Mouse (Mus musculus) retina, embryonic 14.5 days (tissue): Measurements from ENCODE around the gene Eepd1.
"Not testable (repeated sequence)": the region's sequence is repeated elsewhere in the genome, so short reads cannot be mapped to it uniquely, and the experiment has no call there.

Source experiments
- DNase-seq: peaks from one replicate; pipeline ENCODE4 v3.0.0-alpha.2; 2015; ENCODE audit warnings: low spot score

The Eepd1 gene

DNA sequence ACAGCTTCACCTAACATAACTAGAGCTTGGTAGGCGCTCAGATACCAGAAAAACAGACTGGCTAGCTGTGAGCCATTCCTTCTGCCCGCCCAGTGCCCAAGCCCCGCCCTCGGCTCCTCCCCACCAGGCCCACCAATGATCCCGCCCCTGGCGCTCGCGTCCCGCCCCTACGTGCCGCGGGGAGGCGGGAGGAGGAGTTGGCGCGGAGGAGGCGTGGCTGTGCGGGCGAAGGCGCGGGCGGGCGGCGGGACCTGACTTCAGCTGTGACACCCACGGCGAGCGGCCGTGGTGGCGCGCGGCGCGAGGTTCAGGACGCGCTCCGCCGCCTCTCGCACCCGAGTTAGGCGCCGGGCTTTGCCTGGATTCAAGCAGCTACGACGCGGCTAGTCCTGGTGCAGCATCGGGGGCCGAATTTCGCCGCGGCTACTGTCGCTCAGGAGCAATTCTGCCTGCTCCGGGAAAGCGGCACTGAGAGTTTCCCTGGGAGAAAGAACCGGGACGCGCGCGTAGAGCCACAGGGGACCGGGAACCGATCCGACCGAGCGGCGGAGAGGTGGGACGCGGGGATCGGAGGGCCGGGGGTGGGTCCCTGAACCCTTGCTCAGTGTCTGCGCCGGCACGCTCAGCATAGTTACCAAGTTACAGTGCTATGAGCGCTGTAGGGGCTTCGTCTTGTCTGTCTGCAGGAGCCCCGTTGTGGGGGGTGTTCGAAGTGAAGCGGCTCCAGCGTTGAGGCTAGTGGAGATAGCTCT, at the start of gene Eepd1:
Gene Eepd1, plus strand, starts transcription at position 204 of the 752 bp plus-strand sequence.
- peak; percentile 93 for DNase-seq

DNA sequence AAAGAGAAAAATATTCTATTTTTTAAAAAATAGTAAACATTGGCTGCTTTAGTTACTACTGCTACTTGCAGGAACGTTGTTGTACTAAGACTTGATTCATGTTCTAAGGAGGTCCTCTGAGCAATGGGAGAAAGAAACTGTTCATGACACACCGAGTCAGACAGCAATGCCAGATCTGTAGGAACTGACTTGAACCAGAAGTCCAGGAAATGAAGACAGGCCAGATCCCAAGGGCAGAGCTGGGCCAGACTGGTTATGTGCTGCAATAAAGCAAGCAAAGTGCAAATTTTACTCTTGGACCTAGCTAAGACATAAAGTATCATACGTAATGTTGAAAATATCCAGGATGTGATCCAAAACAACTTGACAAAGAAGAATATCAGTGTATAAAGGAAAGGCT, 42.5 kb upstream of the Eepd1 start:
- DNase-seq: no peak

DNA sequence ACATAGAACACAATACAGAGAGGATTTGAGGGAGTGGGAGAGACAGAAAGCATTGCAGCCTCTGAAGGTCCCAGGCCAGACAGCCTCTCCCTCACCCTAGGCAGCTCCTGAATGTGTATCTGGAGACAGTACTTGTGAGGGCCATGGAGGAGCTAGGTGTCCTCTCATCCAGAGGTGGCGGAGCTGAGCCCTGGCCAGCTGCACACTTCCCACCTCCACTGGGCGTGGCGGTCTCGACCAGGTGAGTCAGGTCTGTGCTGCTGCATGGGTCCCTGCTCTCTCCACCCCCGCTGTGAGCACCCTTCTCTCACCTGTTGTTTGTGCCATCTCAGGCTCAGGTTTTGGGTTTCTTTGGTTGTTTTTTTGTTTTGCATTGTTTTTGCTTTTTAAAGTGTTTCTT, 41.3 kb upstream of the Eepd1 start:
- not testable (repeated sequence) for DNase-seq

DNA sequence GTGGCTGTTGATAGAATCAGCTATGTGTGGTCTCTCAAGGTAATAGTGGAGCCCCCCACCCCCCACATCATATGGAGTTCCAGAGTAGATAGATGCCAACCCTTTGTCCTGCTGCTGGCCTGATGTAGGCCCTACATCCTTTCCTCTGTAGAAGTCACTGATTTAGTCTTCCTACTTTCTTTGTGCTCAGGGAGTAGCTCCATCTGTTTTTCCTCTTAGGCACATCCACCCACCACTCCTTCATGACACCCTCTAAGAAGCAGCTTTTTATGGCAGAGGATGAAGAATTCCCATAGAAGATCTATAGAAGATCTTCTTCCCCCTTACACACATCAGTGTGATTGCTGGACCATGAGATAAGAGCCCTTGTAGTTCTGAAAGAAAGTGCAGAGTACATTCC, 39.3 kb upstream of the Eepd1 start:
- no peak for DNase-seq

DNA sequence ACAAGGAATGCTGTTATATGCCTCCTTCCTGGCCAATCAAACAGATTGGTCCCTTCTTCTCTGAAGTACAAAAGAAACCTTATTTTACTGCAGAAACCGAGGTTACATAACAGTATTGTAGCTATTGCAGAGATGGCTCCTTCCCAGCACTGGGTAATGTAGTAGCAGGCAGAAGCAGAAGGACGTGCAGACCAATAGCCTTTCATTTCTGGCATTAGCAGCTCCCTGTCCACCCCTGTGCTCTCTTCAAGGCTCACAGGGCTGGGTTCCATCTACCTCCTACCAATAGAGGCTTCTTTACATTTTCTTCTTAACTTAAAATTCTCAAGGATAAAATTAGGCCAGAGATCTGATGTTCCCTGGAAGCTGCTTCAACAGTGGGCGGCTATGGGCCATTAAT, 38.3 kb upstream of the Eepd1 start:
- no peak for DNase-seq

DNA sequence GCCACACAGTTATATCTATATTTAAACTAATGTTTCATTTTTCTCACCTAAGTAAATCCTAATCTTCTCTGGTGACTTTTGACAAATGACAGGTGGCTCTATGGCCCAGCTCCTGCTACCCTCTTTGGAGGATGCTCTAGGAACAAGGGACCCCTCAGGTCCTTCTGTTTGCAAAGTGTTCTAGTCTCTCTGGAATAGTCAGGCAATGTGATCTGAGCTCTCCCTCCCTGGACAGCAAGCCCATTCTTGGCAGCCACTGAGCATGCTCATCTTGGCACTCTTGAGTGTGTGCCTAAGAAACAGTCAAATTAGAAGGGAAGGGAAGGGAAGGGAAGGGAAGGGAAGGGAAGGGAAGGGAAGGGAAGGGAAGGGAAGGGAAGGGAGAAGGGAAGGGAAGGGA, 37.8 kb upstream of the Eepd1 start:
- no peak for DNase-seq

DNA sequence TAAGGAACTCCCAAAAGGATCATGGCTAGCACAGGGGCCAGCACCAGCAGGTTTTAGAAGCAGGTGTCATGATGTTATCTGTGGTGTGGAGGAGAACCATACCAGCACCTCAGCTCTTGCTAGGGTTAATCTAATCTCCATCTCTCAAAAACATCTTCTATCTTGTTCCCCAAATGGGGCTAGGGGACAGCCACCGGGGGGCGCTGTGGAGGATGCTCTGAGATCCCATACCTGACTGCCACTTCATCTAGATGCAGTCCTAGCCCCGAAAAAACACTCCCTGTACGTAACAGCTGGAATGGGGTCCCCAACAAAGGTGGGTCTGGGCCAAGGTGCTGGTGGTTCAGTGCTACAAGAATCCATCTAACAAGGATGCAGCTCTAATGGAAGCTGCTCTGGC, 31.0 kb upstream of the Eepd1 start:
- no peak for DNase-seq

DNA sequence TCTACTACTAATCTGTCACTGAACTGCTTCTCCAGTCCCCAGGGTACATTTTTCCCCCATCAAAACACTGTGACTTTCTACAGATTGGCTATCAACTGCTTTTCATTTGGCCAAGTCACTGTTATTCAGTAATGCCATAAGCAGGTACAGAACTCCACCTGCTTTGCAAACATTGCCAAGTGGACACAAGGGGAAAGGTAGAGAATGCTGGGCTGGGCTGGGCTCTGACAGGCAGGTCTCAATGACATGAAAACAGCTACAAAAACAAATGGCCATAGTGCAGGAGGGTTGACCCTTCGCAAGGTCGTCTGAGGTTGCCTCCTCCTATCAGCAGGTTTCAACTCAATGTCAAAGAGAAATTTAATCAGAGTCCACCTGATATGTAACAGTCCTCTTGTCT, 26.3 kb upstream of the Eepd1 start:
- no peak for DNase-seq

DNA sequence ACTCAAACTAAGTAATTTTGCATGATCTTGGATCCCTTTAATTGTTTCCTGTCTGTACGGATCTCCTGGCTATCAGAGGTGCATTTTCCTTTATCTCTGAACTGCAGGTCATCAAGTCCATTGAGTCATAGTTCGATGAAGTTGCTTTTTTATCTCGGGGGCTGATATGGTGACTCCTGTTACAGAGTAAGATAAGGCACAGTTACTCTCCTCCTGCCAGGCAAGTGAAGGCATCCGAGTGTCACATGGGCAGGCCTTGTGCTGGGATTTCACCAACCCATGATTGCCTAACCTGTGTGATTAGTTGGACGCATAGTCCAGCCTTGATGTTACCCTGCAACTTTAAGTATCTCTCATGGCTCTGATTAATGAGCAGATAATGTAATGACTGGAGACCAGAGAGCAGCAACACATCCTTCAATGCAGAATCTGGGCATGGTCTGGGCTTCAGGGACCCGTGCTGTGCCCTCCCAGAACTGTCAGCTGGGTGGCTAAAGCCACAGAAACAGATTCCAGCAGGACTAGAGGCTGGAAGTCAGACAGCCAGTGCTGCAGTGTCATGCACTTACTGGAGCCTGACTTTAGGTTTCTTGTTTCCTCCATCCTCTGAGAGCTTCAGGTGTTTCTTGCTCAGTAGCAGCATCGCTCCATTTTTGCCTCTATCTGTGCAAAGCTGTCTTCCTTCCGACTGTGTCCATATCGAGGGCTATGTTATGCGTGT, 20.4 kb upstream of the Eepd1 start:
- DNase-seq: no peak

DNA sequence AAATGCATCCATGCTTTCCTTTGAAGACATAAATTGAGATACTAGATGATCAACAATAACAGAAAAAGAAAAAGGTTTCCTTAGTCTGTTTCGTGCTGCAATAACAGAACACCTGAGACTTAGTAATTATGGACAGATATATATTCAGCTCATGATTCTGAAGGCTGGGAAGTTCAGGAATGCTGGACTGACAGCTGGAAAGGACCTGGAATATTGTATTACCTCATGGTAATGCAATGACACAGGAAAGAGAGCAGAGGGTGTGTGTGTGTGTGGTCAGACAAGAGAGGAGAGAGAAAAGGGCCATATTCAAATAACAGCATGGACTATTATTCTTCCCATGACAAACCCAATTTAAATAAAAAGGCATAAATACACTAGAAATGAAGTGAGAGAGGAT, 17.0 kb upstream of the Eepd1 start:
- DNase-seq: no peak

DNA sequence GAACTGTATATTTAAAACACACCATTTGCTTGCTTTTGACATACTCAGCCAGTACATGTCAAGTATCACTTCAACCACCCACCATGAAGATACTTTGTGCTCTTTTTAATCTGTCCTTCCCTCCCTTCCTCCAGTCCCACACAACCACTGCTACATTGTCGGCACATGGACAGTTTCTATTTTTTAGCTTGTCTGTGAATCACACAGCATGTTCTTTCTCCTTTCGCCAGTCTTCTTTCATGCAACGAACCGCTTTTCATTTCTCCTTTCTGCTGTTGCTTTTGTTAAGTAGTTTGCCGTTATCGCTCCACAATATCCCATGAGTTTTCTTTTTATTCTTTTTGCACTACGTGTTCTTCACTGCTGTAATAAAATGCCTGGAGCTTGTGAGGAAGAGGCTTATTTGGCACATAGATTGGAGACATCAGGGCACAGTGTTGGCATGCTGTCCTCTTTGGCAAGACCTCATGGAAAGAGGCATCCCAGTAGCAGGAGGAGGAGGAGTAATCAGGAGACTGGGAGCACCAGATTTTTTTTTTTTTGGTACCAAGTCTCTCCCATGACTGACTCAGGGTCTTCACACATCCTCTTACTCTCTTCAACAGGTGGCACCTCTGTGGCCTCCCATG, 1.8 kb upstream of the Eepd1 start:
- no peak for DNase-seq

DNA sequence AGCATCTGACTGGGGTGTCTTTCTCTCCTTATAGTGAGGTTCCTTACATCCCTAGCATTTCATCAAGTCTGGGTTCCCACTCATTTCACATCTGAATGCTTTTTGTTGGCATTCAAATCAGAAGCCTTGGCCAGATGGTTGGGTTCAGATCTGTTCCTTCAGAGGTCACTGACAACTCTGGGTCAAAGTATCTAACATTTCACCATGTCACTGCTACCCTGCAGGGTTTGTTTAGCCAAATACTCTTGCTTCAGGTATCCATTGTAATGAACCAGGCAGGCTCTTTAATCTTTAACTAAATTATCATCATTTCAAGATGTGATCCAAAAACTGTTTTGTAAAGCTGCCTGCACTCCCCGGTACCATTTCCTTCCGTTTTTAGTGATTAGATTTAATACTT, 671 bp upstream of the Eepd1 start:
- DNase-seq: no peak

DNA sequence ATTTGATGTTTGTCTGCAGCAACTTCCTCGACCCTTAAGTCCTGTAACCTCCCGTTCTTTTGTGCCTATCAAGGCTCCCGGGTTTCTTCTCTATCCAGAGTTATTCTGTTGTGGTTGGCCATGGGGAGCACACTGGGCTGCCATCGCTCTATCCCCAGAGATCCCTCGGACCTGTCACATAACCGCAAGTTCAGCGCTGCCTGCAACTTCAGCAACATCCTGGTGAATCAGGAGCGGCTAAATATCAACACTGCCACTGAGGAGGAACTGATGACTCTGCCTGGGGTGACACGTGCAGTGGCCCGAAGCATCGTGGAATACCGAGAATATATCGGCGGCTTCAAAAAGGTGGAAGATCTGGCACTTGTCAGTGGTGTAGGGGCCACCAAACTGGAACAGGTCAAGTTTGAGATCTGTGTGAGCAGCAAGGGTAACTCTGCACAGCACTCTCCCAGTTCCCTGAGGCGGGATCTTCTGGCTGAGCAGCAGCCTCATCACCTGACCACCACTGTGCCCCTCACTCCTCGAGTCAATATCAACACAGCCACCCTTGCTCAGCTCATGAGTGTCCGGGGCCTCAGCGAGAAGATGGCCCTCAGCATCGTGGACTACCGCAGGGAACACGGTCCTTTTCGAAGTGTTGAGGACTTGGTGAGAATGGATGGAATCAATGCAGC, 1.1 kb downstream of the Eepd1 start:
- peak; percentile 10 for DNase-seq

DNA sequence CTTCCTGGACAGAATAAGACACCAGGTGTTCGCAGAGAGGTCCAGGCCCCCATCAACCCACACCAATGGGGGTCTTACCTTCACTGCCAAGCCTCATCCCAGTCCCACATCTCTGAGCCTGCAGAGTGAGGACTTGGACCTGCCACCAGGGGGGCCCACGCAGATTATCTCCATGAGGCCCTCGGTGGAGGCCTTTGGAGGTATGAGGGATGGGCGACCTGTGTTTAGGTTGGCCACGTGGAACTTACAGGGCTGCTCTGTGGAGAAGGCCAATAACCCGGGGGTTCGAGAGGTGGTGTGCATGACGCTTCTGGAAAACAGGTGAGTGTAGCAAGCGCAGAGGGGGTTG, 1.6 kb downstream of the Eepd1 start:
- DNase-seq: no peak

DNA sequence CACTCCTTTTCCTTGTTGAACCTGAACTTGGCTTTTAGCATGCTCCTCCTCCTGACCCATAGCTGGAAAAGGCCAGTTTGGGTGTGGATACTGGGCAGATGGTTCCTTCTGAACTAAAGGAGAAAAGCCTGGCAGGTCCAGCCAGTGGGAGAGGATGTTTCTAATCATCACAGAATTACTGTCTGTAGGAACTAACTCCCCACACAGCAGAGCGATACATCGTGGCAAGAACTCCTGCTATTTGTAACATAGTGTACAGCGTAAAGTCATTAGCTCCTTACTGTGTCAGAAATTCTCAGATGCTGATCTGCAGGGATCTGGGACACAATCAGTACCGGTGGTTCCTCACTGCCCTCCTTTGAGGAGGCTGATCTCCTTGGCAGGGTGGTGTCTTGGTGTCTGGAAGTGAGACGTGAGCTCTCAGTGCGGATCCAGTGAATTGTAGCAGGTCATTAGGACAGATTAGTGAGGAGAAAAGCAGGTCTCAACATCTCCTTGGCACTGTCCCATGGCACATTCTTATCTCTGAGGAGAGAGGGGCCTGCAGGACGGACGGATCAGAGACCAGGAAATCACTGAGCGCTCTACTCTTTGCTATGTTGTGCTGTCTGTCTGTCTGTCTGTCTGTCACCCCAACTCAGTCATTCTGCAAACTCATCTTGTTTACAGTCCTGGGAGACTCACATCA, 2.7 kb downstream of the Eepd1 start:
- no peak for DNase-seq

DNA sequence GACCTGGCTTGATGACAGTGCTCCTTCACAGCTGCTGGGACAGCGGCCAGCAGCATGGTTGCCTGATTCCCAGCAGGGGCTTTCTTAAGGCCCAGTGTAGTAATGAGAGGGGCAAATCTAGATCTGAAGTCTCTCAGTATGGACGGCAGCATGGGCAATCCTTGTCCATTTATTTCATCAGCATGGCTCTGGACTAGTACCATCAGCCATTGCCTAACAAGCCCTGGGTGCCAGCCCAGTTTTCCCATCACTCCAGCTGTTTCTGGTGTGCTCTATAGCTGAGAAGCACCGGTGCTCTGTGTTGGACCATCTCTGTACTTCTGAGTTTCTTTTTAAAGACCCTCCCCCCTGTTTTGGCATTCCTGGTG, 3.3 kb downstream of the Eepd1 start:
- no peak for DNase-seq

DNA sequence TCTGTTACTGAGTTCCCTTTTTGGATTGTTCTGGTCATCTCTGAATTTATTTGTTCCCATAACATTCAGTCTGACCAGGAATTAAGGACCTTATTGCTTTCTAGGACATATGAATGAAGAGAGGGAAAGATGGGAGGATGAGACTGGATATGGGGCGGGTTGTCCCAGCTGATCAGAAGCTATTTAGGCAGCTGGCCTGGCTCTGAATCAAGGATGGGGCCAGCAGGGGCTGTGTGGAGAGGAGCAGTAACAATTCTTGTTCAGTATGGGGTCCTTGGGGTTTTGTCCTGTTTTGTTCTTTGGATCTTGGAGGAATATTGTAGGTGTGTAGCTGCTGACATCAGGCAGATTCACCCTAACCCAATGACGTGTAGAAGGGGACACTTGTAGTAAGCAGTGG, 3.7 kb downstream of the Eepd1 start:
- DNase-seq: no peak

DNA sequence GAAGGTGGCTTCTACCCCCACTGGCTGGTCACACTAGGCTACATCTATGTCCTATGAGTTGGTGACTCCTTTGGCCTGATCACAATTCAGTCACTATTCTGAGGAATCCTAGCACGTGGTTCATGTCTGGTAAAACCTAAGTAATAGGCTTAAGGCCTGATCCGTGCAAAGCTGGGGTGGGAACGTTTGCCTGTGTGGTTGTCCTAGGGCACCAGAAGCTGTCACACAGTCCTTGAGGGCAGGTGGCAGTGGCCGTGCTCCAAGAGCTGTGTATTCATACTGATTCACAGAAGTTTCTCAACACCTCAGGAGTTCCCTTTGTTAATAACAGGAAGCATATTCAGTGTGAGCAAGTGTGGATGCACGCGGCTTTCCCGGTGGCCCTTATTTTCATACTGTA, 4.1 kb downstream of the Eepd1 start:
- peak; percentile 17 for DNase-seq

DNA sequence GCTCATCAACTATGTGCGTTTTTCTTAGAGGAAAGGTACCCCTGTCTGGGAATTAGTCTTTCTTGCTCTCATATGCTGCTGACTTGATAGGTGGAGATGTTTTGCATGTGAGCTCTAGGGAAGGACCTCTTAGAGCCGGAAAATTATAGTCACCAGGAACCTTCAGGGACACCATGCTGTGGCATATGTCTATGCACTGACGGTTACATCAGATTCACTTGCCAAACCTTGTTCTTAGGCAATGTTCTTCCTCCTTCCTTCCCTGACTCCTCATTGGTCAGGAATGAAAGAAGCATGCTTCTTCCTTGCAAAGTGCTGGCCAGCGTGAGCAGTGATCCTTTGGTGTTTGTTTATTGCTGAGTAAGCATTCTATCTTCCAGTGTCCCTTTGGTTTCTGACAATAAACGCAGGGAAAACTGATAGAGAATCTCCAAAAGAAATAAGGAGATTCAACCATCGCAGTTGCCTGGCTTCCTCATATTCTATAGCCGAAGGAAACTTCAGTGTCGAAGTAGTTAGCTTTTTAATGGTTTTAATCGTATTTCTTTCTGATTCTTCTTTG, 5.0 kb downstream of the Eepd1 start:
- no peak for DNase-seq

DNA sequence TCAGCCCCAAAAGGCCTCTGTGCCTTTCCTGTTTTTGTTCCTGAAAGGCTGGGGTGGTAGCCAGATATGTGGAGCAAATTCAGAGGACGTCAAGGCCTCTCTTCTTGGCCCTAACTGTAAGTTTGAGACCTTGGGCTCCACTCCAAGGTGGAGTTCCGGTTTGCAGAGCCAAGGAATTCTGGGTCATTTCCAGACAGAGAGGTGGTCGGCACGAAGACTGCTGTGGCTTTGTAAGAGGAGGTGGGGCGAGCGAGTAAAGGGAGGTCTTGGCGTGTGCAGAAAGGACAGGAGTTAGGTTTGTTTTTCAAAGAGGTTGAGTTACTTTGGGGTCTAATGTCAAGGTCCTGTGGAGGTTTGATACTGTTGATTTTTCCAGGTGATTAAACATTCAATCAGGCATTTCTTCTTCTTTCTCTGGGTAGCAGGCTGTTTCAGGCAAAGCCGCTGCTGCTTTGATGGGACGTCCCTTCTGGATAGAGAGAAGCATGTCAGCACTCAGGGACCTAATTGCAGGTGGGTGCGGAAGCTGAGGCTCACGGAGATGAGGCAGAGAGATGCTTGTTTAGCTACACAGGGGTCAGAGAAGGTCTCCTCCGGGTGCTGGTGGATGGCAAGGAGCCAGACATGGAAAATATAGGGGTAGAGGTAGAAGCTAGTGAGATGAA, 6.2 kb downstream of the Eepd1 start:
- peak; percentile 18 for DNase-seq

DNA sequence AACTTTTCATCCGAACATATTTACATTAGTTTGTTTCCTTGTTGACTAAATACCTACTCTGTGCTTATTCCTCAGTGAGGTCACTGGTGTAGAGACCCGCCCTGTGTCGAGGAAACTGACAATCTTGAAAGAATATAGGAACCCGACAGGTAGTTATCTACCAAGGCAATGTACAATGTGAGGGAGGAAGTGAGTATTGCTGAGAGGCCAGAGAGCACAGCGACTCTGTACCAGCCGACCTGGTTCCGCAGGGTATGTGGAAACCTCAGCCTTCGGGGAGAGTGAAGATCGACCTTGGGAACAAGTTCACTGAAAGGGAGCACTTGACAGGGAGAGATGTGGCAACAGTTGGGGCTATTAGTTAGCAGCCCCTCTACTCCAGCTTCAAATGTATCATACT, 7.2 kb downstream of the Eepd1 start:
- no peak for DNase-seq
